Mouse (Mus musculus) myocyte (in vitro differentiated cells): Measurements from ENCODE around the gene Adgrg1.

Experiments used
- CEBPB ChIP-seq: IDR thresholded peaks from 2 replicates; pipeline ENCODE4 v1.6.1; 2011; ENCODE audit warnings: mild to moderate bottlenecking, moderate library complexity; ENCODE audit not compliant: poor library complexity, insufficient read depth, severe bottlenecking
- MAX ChIP-seq: IDR thresholded peaks from one replicate; pipeline ENCODE4 v1.6.1; 2011; ENCODE audit warnings: low read depth, mild to moderate bottlenecking, control low read depth
- POLR2A ChIP-seq: IDR thresholded peaks from one replicate; pipeline ENCODE4 v1.6.1; 2011; ENCODE audit warnings: low read depth, mild to moderate bottlenecking, control low read depth, moderate library complexity; ENCODE audit not compliant: insufficient read length

DNA sequence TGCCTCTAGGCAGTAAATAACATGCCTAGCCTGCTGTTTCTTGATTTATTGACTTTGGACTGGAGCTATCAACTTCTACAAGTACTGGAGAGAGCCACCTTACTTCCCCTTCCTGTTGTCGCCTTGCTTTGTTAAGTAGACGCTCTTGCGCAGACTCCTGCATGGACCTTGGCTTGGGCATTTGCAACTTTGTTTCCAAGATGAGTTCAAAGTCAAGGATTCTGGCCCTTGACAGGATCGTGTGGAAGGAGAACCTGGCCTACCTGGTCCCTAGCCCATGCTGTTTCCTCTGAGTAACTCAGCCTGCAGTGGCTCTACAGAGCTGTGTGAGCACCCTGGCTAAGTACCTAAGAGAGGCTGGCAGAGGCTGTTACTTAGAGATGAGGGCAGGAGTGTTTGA is 7.5 kb upstream of the Adgrg1 start:
- no peak for TF ChIP-seq POLR2A
- TF ChIP-seq CEBPB, result no peak
- TF ChIP-seq MAX, result no peak
